10 mouse cellular contexts compared by ENCODE assay signal in the genomic region with DNA sequence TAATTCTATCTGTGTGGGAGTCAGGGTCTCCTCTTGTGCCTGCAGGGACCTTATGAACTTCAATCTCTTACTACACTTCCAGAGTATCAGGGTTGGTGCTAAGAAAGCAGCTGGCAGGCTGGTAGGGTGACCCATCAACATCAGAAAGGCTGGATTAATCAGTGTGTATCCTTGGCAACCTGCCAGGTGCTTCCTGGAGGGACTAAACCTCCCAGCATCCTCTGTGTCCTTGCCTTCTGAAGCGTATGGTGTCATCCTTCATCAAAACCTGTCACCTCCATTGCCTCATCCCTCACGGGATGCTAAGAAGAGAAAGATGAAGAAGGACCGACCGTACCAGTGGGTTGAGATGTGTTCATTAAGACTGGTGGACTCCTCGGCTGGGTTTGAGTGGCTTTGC. TPM values are rescaled to one million over a fixed set of nuclear protein-coding genes. Genes with fewer than 3 reads are reported as not detected.
DNase-seq lines count a peak whose midpoint lies in the region; ATAC-seq lines count a peak whose summit lies in the region.
"Had no signal": no experiment of that assay in that cellular context is flagged by ENCODE, and none has a peak within 500 bp of the region (broad histone marks: within the 10 kb centered on the region; RNA-seq: fewer than 3 reads in every experiment).

No protein-coding gene starts in this region.

- 75% methylated on average over 5 of the region's 5 CpGs for WGBS in heart, embryonic 14.5 days
- WGBS in hindbrain, embryonic 11.5 days: 56% methylated on average over 5 of the region's 5 CpGs
- WGBS in midbrain, embryonic 14.5 days: 23% methylated on average over 5 of the region's 5 CpGs

- H3K4me2 ChIP-seq in heart, embryonic 14.5 days (ENCODE audit: low read length): 0 out of 2 replicates have a peak overlapping the region, but pooled peaks have one; percentile 17
- H3K4me2 ChIP-seq in hindbrain, embryonic 11.5 days (replicated peaks; ENCODE audit: low read depth, low read length): no peak overlapping the region
- H3K4me2 ChIP-seq in midbrain, embryonic 14.5 days (ENCODE audit: low read length): peak overlapping the region; percentile 4; the same call in 1 of the 2 replicates

- 0 out of 2 replicates have a peak overlapping the region, but pooled peaks have one; percentile 18 for H3K9ac ChIP-seq in heart, embryonic 14.5 days (ENCODE audit: low read length)
- H3K9ac ChIP-seq in hindbrain, embryonic 11.5 days (ENCODE audit: low read depth, low read length): no peak overlapping the region
- H3K9ac ChIP-seq in midbrain, embryonic 14.5 days (replicated peaks; ENCODE audit: low read length): no peak overlapping the region

- peaks cover 9 to 10% of the 10 kb centered on the region in 2 experiments for H3K4me1 ChIP-seq in heart, embryonic 14.5 days (ENCODE audit: control insufficient read depth in 2 of 2, insufficient read depth in 2 of 2, low read length in 2 of 2)
- 0 out of 2 replicates have a peak, but pooled peaks cover 2% of the 10 kb centered on the region for H3K4me1 ChIP-seq in hindbrain, embryonic 11.5 days (replicated peaks; ENCODE audit: control insufficient read depth, insufficient read depth, low read length)
- peaks cover 22% of the 10 kb centered on the region for H3K4me1 ChIP-seq in midbrain, embryonic 14.5 days (ENCODE audit: control insufficient read depth, insufficient read depth, low read length)

- DNase-seq in heart, adult 9 months (ENCODE audit: low spot score in 2 of 2): no peak
- peak; percentile 66 for DNase-seq in adrenal gland, postnatal 25 days
- no peak for DNase-seq in hindbrain, embryonic 11.5 days (ENCODE audit: low spot score)
- DNase-seq in midbrain, embryonic 14.5 days: peak; percentile 84
- DNase-seq in spleen, postnatal 4 days (ENCODE audit: low spot score in 2 of 2): no peak
- no peak for DNase-seq in frontal cortex, postnatal 36 days (ENCODE audit: low spot score in 2 of 2)
- DNase-seq in layer of hippocampus, postnatal 36 days: no peak

- H3K27me3 ChIP-seq in heart, embryonic 14.5 days (ENCODE audit: control insufficient read depth, insufficient read depth, low read length): no peaks in the 10 kb centered on the region
- no peaks in the 10 kb centered on the region for H3K27me3 ChIP-seq in hindbrain, embryonic 11.5 days (ENCODE audit: control insufficient read depth, insufficient read depth, low read length)
- H3K27me3 ChIP-seq in midbrain, embryonic 14.5 days (ENCODE audit: control insufficient read depth, insufficient read depth, low read length): no peaks in the 10 kb centered on the region

- no peaks in the 10 kb centered on the region for H3K36me3 ChIP-seq in heart, embryonic 14.5 days (ENCODE audit: control insufficient read depth, insufficient read depth, low read length)
- no peaks in the 10 kb centered on the region for H3K36me3 ChIP-seq in hindbrain, embryonic 11.5 days (ENCODE audit: control insufficient read depth, insufficient read depth, low read length)
- no peaks in the 10 kb centered on the region for H3K36me3 ChIP-seq in midbrain, embryonic 14.5 days (ENCODE audit: control insufficient read depth, insufficient read depth, low read length)

- ATAC-seq in heart, embryonic 14.5 days (ENCODE audit: insufficient number of reproducible peaks, insufficient read depth, low FRiP score, low read depth): no peak
- 0 out of 2 replicates have a peak, but pooled peaks have one; percentile 43 for ATAC-seq in hindbrain, embryonic 11.5 days (ENCODE audit: low FRiP score)
- peak; percentile 69; the same call in 1 of the 2 replicates for ATAC-seq in midbrain, embryonic 14.5 days (ENCODE audit: low FRiP score, low TSS enrichment)

- no peaks in the 10 kb centered on the region for H3K9me3 ChIP-seq in heart, embryonic 14.5 days (ENCODE audit: control insufficient read depth, low read length)
- no peaks in the 10 kb centered on the region for H3K9me3 ChIP-seq in hindbrain, embryonic 11.5 days (ENCODE audit: control insufficient read depth, low read length)
- no peaks in the 10 kb centered on the region for H3K9me3 ChIP-seq in midbrain, embryonic 14.5 days (ENCODE audit: control insufficient read depth, low read length)

- H3K4me3 ChIP-seq in heart, embryonic 14.5 days (ENCODE audit: control insufficient read depth in 1 of 2, insufficient read depth in 1 of 2, low read depth in 1 of 2, low read length in 2 of 2): no peak overlapping the region
- no peak overlapping the region for H3K4me3 ChIP-seq in hindbrain, embryonic 11.5 days (ENCODE audit: low read depth, low read length)
- no peak overlapping the region for H3K4me3 ChIP-seq in midbrain, embryonic 14.5 days (replicated peaks; ENCODE audit: low read depth, low read length)

- H3K27ac ChIP-seq in heart, embryonic 14.5 days (replicated peaks in 1 of 2; ENCODE audit: control insufficient read depth in 1 of 2, insufficient read depth in 1 of 2, low read depth in 2 of 2, low read length in 2 of 2): peak overlapping the region; percentile 61 to 64
- peak overlapping the region; percentile 40; the same call in 1 of the 2 replicates for H3K27ac ChIP-seq in hindbrain, embryonic 11.5 days (ENCODE audit: low read depth, low read length)
- H3K27ac ChIP-seq in midbrain, embryonic 14.5 days (replicated peaks; ENCODE audit: low read depth, low read length): peak overlapping the region; percentile 63

RNA-seq across cellular contexts. Expression of a gene that starts 8.0 kb away (rescaled TPM):
- polyA plus RNA-seq in heart, embryonic 14.5 days (2014; fragmentation: Nextera tagmentation; extraction: Ambion mirVana): 8.9 and 13.4 TPM in 2 replicates
- total RNA-seq in adrenal gland, postnatal 25 days (2021): 2.8 and 5.9 TPM in 2 replicates
- 44.1 and 45.6 TPM in 2 replicates for polyA plus RNA-seq in hindbrain, embryonic 11.5 days (2014; fragmentation: Nextera tagmentation; extraction: Ambion mirVana)
- polyA plus RNA-seq in midbrain, embryonic 14.5 days (2014; fragmentation: Nextera tagmentation; extraction: Ambion mirVana): 57.4 and 60.2 TPM in 2 replicates
- total RNA-seq in layer of hippocampus, postnatal 36 days (2021): 10 to 100 TPM; 24.6 to 33.8 TPM

RNA-seq across cellular contexts. Expression of a gene that starts 23.4 kb away (rescaled TPM):
- not detected in 2 replicates for polyA plus RNA-seq in heart, embryonic 14.5 days (2014; fragmentation: Nextera tagmentation; extraction: Ambion mirVana)
- not detected in 2 replicates for total RNA-seq in adrenal gland, postnatal 25 days (2021)
- polyA plus RNA-seq in hindbrain, embryonic 11.5 days (2014; fragmentation: Nextera tagmentation; extraction: Ambion mirVana): not detected in 2 replicates
- polyA plus RNA-seq in midbrain, embryonic 14.5 days (2014; fragmentation: Nextera tagmentation; extraction: Ambion mirVana): not detected in 2 replicates
- not detected for total RNA-seq in layer of hippocampus, postnatal 36 days (2021)
- total RNA-seq: liver, adult 2 months had no signal
- polyA plus RNA-seq: cortical plate, adult 2 months; liver, adult 2 months had no signal

Comparison
In these comparisons a context has a peak if more than half of its experiments do, and no peak if none do; other contexts are left out.
1. DNase-seq: peak in adrenal gland, postnatal 25 days (single experiment) and midbrain, embryonic 14.5 days (single experiment); none in heart, adult 9 months (0 of 2), hindbrain, embryonic 11.5 days (single experiment), spleen, postnatal 4 days (0 of 2), frontal cortex, postnatal 36 days (0 of 2) and layer of hippocampus, postnatal 36 days (0 of 2).
2. Peak in every context shown above with its lines, with median percentiles within 50 percentile points of each other: H3K27ac ChIP-seq.